Mouse (Mus musculus) heart, adult 2 months (tissue): ENCODE data around the gene Rnf138rt1.

Source experiments
- CTCF ChIP-seq: fragments of 200-600 bp; IDR thresholded peaks from 2 replicates; pipeline ENCODE4 v1.8.1; 2022; ENCODE audit warnings: antibody characterized with exemption, mild to moderate bottlenecking, moderate library complexity
- EP300 ChIP-seq: fragments of 200-500 bp; IDR thresholded peaks from 2 replicates; pipeline ENCODE4 v1.6.1; 2011; ENCODE audit warnings: low read depth, low read length, control low read depth; ENCODE audit not compliant: insufficient read depth

DNA sequence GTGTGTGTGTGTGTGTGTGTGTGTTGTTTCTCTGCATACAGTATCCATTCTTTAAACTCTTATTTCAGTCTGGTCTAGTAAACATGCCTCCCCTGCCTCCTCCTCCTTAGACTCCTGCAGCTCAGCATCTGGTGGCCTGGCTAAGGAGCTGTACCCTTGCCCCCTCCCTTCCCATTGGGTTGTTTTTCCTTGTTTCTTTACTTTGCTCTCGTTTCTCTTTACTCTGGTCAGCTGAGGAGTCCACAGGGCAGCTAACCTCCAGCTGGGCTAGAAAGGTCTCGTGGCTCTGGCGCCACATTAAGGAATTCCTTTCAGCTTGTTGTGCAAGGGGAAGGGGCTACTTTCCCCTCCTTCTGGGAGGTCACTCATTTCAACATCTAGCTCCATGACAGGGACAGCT is 5.2 kb upstream of the Rnf138rt1 start:
- no peak for TF ChIP-seq CTCF
- TF ChIP-seq EP300: no peak
